Mouse (Mus musculus) bone marrow macrophage, adult 2 months (primary cell): ENCODE data around the gene Foxo6.

ENCODE experiments used
- CTCF ChIP-seq: IDR thresholded peaks from 2 replicates; pipeline ENCODE4 v1.5.1; 2012; ENCODE audit warnings: low read depth, mild to moderate bottlenecking, low read length, moderate library complexity
- POLR2A ChIP-seq: IDR thresholded peaks from 2 replicates; pipeline ENCODE4 v1.6.1; 2012; ENCODE audit warnings: mild to moderate bottlenecking, low read depth, low read length, borderline replicate concordance

GRCm38 (mm10) chr4:120221708-120222107 is 65.4 kb downstream of the Foxo6 start:
- no peak for TF ChIP-seq POLR2A
- TF ChIP-seq CTCF = no peak
